Mouse (Mus musculus) adrenal gland (tissue): ENCODE data around the gene Cd2.

ENCODE experiments used
- intact Hi-C: fragments of 180-260 bp; cut with DNase I; formaldehyde crosslinking; loops from one replicate; pipeline ENCODE4 v1.15.1; 2025

Gene Cd2

DNA sequence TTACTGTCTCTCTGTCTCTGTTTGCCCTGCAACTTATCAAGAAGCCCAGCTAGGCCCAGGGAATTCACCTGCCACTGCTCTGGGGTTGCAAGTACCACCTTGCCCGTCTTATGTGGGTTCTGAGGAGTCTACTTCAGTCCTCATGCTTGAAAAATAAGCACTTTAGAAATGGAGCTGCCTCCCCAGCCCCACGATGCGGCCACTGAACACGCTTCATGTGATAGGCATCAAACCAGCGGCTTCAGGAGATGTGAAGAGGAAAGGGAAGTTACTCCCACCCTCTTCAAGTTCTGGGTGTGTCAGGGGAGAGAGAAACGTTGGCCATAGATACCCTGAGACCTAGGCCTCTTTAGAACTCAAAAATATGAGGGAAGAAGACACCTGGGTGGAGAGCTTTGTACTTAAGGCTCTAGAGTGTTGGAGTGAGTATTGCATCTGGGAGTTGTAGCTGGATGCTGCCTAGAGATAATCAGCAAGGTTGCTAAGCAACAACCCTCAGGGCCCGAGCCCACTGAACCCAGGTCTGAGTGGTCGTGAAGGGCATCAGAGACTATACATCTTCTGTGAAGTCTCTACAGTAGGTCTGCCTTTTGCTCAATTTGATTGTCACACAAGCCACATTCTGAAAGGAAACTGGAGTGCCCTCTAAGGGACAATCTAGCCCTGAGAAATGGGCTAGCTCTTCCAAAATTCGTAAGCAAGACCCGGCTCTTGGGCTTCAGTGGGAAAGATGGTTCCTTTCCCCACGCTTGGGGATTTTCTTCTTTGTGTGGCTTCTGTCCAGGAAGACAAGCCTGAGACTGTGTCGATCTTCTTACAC lies 11.0 kb downstream of the Cd2 start:
- intact Hi-C loops, result no loop called here

DNA sequence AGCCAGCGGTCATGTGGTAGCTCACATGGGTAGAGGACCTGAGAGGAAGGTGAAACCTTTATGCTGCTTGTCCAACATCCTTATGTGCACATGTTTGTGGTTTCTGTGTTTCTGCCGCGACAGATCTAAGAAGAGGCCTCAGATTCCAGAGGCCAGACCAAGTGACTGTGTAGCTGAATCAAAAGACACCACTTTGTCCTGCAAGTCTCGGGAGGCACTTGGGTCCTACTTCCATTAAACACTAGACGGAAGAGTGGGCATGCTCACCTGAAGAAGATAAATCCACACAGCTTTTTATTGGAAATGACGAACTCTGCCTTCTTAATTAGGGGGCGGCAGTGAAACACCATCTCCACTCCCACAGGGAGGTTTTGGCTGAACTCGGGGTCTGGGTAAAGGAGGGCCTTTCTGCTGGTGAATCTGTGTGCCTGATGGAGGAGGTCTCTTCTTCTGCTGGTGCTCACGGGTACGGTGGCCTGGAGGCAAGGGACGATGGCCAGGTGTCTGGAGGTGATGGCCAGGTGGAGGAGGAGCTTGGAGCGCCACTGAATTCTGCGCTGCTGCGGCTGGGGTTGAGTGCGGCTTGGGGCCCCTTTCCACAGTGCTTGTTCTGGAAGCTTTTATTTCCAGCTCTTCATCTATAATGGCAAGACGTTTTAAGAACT lies 12.0 kb downstream of the Cd2 start:
- intact Hi-C loops, result no loop called here

DNA sequence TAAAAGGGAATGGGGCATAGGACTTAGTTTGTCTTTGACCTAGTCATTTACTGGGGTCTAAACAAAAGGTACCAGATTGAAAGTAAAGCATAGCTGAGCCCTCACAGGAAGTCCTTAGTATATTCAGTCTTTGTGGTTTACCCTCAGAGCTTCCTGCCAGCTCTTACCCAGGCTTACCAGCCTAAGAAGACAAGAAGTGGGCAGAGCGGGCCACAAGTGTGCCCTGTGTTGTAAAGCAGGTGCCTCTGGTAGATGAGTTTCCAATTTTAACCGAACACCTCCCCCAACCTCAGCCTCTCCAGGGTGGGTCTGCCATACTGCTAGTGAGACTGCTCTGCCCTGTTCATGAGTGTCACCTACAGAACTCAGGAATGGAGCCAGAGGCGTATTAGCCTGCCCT lies 12.9 kb downstream of the Cd2 start:
- intact Hi-C loops, result no loop called here

DNA sequence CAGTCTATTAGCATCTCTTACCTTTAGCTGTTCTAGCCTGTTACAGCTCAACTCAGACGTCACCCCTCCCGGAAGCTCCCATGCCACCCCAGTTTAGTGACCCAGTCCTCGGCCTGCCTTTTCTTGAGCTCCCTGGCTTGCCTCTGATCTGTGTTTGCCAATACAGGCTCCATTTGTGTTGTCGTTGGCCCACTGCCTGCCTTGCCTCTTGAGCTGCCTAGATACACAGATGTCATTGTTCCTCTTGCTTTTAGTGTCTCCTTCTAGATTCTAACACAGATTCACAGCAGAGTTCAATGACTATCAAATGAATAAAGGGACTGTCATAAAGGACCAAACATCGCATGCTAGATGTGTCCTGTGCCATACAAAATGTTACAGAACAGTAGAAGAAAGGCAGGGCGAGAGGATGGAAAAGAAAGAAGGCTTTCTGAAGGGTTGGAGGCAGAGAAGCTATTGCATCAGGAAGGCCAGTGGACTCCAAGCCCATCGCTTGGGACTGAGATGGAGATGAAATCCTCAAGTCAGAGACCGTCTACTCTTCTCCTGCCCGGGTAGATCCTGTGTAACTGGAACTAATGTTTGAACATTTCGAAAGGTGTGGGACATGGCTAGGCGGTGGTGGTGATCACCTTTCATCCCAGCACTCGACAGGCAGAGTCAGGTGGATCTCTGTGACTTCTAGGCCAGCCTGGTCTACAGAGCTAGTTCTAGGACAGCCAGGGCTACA lies 13.5 kb downstream of the Cd2 start:
- intact Hi-C loops, result no loop called here

DNA sequence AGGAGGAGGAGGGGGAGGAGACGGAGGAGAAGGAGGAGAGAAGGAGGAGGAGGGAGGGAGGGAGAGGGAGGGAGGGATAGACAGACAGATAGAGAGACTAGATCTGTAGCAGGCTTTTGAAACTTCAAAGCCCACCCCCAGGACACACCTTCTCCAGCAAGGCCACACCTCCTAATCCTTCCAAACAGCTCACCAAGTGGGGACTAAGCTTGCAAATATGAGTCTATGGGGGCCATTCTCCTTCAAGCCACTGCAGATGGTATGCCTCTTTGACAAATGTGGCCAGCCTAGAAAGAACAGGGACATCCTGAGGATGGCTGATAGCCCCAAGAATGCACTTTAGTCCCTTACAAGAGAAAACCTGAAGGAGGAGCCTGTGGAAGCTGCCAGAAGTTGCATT lies 15.6 kb downstream of the Cd2 start:
- intact Hi-C loops, result no loop called here

DNA sequence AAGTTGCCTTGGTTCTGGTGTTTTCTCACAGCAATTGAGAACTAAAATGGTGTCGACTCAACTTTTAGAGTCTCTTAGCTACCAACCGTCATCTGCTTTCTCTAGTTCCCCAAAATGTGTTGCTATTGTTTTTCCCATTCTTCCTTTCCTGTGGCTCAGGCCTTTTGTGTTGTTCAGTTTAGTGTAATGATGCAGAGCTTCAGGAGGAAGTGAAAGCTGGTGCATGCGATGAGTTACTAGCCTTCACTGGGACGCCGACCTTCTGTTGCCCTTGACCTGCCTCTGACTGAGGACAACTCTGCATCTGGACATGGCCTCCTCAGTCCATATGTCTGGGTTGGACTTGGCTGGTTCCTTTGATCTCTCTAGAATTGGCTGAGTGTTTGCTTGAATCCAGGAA lies 16.9 kb downstream of the Cd2 start:
- intact Hi-C loops, result no loop called here

DNA sequence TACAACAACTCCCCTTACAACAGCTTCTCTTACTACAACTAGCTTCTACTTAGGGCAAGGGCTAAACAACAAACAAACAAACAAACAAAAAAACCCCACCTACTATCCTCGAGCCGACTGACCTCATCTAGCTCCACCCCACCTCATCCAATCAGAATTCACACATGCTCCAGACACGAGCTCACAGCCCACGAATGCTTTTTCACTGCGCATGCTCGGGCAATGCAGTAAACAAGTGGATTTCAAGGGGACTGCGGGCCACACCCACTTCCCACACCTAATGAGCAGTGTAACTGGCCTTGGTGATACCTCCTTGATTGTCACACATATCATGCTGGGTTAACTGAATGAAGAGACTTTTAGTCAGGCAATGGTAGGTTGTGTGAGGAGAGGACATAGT lies 19.4 kb downstream of the Cd2 start:
- intact Hi-C loops, result no loop called here

DNA sequence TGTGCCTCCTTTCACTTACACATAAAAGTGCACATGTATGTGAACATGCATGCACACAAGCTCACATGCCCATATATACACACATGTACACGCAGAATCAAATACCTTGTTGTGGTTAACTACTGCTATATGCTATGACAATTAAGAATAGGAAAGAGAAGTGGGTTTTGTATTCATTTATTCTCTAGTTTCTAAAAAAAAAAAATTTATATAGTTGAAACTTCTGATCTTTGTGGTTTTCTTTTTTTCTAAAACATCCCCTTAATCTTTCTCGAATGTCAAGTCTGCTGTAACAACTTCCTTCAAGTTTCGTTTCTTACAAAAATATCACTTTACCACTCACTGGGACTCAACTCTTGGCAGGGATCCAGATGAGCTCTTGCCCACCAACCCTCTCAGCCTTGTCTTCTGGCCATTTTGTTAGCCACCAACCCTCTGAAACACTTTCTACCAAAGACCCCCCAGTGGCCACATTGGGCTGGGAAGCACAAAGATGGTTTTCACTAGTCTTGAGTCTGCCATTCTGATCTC lies 22.1 kb downstream of the Cd2 start:
- intact Hi-C loops, result no loop called here

DNA sequence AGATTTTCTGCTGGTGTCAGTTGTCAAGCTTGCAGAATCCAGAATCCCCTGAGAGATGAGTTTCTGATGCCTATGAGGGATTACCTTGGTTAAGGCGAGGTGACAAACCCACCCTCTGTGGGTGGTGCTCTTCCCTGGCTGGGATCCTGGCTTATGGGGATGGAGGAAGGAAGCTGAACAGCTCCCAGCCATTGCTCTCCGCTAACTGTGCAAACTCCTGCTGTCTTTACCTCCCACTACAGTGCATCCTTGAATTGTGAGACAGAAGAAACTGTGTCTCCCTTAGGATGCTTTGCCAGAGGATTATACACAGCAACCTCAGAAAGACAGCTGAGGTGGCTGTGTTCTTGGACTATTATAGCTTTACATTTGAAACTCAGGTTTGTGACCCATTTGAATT lies 28.8 kb downstream of the Cd2 start:
- intact Hi-C loops, result no loop called here

DNA sequence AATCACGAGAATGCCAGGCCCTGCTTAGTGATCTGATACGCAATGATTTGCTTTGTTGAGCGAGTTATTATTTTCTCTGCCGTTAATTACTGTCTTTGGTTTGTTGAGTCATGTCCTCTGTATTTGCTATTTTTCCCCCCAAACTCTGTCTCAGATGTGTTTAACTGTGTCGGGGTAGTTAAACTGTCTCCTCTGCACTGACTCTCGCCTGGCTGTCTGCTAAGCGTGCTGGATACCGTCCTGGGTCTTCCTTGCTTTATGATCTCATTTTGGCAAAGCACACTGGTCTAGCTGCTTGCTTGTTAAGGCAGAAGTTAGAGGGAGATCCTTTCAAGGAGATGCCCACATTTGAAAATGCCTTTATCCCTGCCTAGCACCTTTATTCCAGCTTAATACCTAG lies 31.6 kb downstream of the Cd2 start:
- intact Hi-C loops, result no loop called here

DNA sequence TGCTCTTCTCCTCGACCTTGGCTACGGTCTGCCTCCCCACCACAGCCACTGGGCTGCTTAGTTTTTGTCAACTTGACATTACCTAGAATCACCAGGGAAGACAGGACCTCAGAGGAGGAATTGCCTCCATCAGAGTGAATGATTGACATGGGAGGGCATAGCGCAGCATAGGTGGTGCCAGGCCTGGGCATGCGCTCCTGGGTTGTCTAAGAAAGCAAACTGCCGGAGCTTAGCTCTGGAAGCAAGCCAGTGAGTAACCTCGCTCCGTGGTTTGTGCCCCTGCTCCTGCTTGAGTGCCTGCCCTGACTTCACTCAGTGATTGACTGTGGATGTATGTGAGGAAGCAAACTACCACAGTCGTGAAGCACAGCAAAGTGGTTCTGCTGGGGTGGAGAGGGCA lies 35.6 kb downstream of the Cd2 start:
- intact Hi-C loops, result no loop called here

DNA sequence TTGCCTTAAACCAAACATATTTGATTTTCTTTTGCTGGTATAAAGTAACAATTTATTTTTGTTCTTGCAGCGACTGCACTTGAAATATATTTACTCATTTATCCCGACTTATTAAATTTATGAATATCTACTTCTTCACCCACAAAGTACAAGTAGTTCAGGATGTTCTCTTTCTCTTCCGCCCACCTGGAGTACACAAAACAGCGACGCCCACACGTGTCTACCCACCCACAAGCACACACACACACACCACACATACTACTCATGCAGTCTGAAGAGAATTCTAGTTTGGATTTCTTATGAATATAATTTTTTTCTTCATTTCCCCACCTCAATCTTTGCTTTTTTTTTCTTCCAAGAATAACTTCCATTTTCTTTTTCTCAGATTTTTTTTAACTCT lies 37.9 kb downstream of the Cd2 start:
- intact Hi-C loops, result no loop called here

DNA sequence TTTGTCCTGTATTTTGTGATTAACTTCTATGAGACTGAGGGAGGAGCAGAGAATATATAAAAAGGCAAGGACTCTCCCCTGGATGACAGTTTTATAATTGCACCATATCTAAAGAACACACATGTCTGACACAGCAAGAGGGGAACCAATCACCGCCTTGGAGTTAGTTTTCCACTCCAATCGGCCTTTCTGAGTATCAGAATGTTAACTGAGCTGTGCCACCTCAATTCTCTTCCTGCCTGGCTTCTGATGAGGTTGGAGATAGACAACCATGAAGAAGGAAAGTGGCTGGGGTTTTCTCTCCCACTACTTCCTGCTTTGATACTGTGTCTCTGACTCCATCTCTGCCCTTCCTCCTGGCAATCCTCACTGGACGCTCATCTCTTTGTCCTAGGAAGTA lies 42.5 kb downstream of the Cd2 start:
- intact Hi-C loops, result no loop called here

DNA sequence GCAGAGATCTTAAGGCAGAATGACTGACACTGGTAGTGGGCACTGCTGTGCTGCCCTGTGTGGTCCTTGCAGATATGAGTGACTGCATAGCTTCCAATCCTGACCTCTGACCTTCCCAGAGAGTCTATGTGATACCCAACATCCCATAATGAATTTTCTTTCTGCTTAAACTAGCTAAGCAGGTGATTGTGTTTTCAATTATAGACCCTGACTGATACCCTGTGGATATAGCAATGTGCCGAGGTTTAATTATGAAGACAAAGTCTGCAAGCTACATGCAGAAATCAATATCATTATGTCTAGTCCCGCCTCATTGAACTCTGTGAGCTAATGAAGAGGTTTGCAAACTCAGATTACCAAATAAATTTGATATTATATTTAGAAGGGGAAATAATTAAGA lies 44.7 kb downstream of the Cd2 start:
- intact Hi-C loops, result no loop called here

DNA sequence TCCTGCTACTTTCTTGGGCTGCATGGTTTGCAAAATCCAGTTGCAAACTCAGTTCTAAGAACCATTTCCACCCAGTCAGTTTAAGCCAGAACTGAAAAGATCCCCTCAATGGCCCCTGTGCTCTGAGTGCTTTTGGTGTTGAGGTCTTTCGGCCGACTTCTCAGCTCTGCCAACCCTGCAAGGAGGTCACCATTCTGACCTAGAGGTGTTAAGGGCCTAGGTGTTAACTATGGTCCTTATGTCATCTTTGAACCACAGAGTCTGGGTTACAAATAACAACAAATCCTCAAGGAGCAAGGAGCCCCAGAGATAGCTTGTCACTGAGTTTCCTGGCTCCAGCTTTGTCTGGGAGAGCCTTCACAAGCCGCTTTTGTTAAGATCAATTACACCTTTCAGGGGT lies 45.9 kb downstream of the Cd2 start:
- intact Hi-C loops, result no loop called here

DNA sequence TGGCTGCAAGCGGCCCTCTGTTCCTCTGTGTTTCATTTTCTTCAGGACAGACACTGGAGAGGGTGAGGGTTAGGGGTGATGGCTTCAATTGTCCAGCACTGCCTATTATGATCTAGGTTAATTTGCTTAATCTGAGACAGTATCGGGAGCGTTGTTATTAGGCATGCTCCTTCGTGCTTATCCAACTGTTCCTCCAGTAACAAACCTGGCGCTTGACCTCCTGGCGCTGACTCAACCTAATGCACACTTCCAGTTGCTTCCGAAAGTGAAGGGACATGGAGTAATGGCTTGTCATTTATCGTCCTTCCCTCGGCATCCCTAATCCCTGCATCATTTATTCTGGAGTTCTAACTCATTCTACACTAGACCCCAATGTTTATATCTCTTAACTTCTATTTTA lies 46.9 kb downstream of the Cd2 start:
- intact Hi-C loops, result no loop called here

DNA sequence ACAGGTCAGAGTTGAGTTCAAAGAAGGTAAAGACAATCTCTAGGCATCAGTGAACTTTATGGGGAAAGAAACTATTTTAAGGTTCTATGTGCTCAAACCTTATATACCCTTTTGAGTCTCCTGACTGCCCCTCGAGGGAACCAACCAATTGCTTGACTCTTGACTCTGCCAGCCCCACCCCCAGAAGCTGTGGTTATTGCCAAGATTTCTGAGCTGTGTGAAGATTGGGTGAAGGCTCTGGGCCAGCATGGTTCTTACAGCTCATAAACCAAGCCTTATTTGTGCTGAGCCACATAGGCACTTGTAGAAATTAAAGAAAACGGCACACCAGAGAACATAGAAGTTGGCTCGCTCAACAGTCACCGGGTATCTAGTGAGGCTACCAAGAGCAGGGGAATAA lies 48.5 kb downstream of the Cd2 start:
- intact Hi-C loops, result no loop called here

DNA sequence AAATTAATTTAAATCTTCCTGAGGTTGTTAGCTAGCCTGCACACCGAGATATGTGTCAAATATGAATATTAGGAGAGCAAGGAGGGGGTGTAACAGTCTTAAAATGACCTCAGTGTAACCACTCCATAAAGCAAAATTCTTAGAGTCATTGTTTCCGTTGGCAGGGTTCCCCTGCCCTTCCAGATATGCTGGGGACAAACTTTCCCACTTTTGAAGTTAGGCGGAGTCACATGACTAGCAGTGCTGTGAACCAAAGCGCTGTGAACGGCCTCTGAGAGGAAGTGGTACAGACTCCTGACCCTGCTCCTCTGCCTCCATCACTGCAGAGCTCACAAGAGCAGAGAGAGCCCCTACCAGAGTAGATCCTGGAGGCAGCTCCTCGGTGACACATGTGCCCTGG lies 49.0 kb downstream of the Cd2 start:
- intact Hi-C loops, result no loop called here

DNA sequence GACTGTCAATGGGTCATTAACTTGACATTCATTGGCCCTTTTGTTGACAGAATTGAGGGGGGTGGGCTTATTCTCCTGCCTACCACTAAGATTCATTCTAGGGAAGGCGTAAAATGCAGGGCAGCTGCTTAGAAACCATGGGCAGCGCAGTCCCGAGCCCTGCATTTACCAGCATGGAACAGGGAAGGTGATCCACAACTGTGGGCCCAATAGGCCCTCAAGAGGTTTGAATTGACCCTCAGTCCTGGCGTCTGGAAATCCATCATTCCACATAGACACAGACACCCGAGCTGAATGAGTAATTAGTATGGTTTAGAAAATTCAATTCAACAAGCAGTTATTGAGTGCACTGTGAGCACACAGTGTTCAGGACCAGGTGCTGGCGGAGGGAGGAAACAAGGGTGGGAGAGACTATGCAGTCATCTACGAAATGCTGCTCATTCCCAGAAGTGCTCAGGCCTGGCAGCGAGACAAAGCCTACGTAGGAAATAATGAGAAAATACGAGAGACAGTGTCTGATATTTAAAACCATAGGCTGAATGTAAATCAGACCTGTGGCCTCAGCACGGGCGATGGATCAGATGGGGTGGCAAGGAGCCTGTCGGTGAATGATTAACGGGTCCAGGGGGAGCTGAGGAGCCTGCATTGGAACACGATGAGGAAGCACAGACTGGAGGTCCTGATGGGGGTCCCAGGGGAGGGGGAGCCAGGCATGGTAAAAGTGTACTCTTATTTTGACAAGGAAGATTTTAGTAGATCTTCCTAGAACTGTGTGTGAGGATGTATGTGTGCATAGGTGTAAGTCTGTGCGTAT lies 50.5 kb downstream of the Cd2 start:
- intact Hi-C loops, result no loop called here

DNA sequence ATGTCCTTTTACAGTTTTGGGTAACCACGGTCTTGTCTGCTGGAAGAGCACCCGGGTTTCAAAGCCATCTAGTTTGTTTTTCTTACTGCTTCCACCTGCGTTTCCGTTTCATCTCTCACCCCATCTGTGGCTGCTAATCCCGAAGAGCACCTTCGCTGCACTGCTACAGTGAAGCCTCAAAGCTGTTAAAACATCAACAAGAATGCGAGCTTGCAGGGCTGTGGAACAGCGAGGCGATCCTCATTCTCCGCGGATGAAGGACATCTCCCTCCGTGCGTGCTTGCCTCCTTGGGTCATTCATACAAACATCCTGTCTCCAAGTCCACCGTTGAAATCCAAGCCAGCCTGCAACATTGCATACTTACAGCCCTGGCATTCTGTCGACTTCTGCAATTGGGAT lies 51.5 kb downstream of the Cd2 start:
- intact Hi-C loops, result no loop called here

DNA sequence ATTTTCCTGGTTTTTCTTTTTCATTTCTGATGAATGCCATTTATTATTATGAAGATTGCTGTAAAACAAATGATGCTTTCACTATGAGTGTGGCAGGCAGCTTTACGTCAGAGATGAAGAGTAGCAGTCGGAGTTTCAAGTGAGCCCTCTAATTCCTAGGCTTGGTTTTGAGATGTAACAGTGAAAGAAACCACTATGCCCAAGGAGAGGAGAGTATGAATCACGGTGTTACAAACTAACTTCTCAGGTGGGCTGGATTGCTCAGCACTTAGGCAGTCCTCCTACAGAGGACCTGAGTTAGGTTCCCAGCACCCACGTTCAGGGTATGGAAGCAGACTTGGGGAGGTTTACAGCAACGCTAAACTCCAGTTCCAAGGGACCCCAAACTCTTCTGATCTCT lies 52.4 kb downstream of the Cd2 start:
- intact Hi-C loops, result no loop called here
